Mouse (Mus musculus) midbrain, postnatal 0 days (tissue): ENCODE data around the gene Ints1. TPM values are rescaled to one million over a fixed set of nuclear protein-coding genes. Genes with fewer than 3 reads are reported as not detected.

Source experiments
- ATAC-seq: fragments of 200-750 bp; cut with Nextera tagmentation; 2 replicates; pipeline ENCODE4 v1.8.0; 2017; ENCODE audit warnings: moderate number of reproducible peaks, mild to moderate bottlenecking, moderate TSS enrichment, moderate library complexity; ENCODE audit not compliant: low FRiP score
- DNase-seq: peaks from one replicate; pipeline ENCODE4 v3.0.0-alpha.2; 2015; ENCODE audit warnings: low spot score
- H3K27ac ChIP-seq: fragments of 300-500 bp; sonication (generic); 2 replicates; pipeline ENCODE4 v1.5.1; 2014; ENCODE audit warnings: low read depth, mild to moderate bottlenecking, low read length, mixed read lengths
- H3K27me3 ChIP-seq: fragments of 300-500 bp; sonication (generic); 2 replicates; pipeline ENCODE4 v1.6.1; 2014; ENCODE audit warnings: low read length, control low read depth, mixed read lengths; ENCODE audit not compliant: insufficient read depth
- H3K36me3 ChIP-seq: fragments of 300-500 bp; sonication (generic); 2 replicates; pipeline ENCODE4 v1.6.1; 2014; ENCODE audit warnings: low read length, control low read depth, mixed read lengths; ENCODE audit not compliant: insufficient read depth
- H3K4me1 ChIP-seq: fragments of 300-500 bp; sonication (generic); 2 replicates; pipeline ENCODE4 v1.6.1; 2014; ENCODE audit warnings: mild to moderate bottlenecking, control low read depth, antibody characterized with exemption, low read length, mixed read lengths; ENCODE audit not compliant: insufficient read depth
- H3K4me2 ChIP-seq: fragments of 300-500 bp; sonication (generic); 2 replicates; pipeline ENCODE4 v1.6.1; 2014; ENCODE audit warnings: low read depth, mild to moderate bottlenecking, low read length, mixed read lengths; ENCODE audit not compliant: poor library complexity, severe bottlenecking
- H3K4me3 ChIP-seq: fragments of 300-500 bp; sonication (generic); 2 replicates; pipeline ENCODE4 v1.5.1; 2014; ENCODE audit warnings: low read depth, mild to moderate bottlenecking, low read length, moderate library complexity
- H3K9ac ChIP-seq: fragments of 300-500 bp; sonication (generic); replicated peaks from 2 replicates; pipeline ENCODE4 v1.6.1; 2014; ENCODE audit warnings: mild to moderate bottlenecking, low read length, moderate library complexity, mixed read lengths; ENCODE audit not compliant: poor library complexity, severe bottlenecking
- H3K9me3 ChIP-seq: fragments of 300-500 bp; sonication (generic); 2 replicates; pipeline ENCODE4 v1.6.1; 2016; ENCODE audit warnings: low read length, control low read depth
- CTCF ChIP-seq: IDR thresholded peaks from 2 replicates; pipeline ENCODE4 v1.5.1; 2016; ENCODE audit warnings: antibody characterized with exemption, mild to moderate bottlenecking
- WGBS: fragments of 180-500 bp; shearing (Covaris S2); extraction: QIAGEN DNeasy Blood & Tissue Kit; methylation state at CpG from one replicate; pipeline ENCODE4 v1.1.7; 2014; 5-methylcytosine and 5-hydroxymethylcytosine counted together
- polyA plus RNA-seq: library from polyadenylated mRNA; unstranded; fragments of >200 nt; fragmentation: Nextera tagmentation; extraction: Ambion mirVana; gene quantifications from 2 replicates; pipeline ENCODE4 v1.2.1, GENCODE M21; 2015
- total RNA-seq: library from RNA; depleted of rRNA; stranded (reverse); fragments of >200 nt; gene quantifications from 2 replicates; pipeline ENCODE4 v1.2.3, GENCODE M21; 2014

Gene Ints1
- total and polyA plus RNA-seq, 2 experiments from 2014 or later: 27.1 to 129 TPM

DNA sequence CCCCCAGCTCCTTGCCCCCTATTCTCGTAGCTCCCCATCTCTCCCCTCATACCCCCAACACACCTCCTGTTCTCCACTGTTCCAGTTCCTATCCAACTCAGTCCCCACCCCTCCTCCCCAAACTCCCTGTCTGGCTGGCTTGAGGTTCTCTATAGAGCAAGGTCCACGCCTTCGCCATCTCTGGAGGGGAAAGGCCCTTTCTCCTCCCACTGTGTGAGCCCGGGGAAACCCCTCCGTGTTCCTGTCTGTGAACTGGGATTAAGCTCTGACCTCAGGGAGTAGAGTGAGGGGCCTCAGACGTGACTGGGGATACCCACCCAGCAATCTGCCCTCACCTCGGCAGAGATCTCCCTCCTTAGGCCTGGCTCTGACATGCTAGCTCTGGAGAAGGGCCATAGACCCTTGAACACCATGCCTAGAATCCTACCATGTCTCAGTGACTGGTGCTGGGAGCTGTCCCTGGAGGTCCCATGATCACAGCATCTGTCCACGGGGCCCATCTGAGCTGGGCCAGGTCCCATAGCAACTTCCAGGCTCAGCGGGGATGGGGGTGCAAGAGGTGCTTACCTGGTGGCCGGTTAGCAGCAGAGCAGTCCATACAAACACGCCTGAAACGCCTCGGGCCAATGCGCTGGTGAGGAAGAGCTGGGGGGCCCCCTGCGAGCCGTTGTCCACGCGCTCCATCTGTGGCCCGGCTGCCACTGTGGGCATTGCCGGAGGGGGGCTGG, 37.1 kb upstream of the Ints1 start:
- peaks cover 6% of the 10 kb centered on the region; the same call in 1 of the 2 replicates for H3K27me3 ChIP-seq
- no peaks in the 10 kb centered on the region for H3K4me1 ChIP-seq
- H3K36me3 ChIP-seq: no peaks in the 10 kb centered on the region
- no peak for ATAC-seq
- H3K4me2 ChIP-seq: no peak overlapping the region
- no peak for TF ChIP-seq CTCF
- no peak overlapping the region for H3K4me3 ChIP-seq
- no peaks in the 10 kb centered on the region for H3K9me3 ChIP-seq
- no peak overlapping the region for H3K27ac ChIP-seq
- H3K9ac ChIP-seq: no peak overlapping the region
- 72% methylated on average over 20 of the region's 20 CpGs for WGBS
- no peak for DNase-seq

DNA sequence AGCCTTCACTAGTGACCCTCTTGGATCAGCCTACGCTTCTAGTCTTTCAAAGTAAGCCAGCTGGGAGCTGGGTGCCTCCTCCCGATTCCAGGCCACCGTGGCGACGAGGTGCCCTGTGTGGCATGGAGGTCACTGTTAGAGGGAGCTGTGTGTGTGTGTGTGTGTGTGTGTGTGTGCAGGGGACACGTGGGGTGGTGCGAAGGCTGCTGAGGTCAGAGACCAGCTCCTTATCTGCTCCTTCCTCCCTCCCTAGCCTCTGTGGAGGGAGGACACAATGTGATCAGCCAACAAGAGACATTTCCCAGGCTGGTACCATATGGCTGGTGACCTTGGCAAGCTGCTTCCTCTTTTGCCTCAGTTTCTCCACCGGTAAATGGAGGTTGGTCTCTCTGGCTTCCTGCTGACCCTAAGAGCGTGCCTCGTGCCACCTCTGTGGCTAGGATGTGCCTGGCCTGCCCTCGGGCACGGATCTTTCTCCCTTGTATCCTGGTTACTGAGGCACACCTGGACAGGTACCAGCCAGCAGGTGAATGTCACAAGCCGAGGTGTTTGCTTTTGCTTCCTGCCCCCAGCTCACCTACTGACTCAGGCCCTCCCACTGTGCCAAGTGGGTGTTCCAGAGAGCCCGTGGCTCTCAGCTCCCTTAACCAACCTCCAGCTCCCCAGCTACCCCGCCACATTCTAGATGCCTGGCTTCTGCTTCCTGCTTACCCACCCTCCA, 36.4 kb upstream of the Ints1 start:
- no peaks in the 10 kb centered on the region for H3K4me1 ChIP-seq
- ATAC-seq (no peak), DNase-seq (no peak)
- no peak overlapping the region for H3K4me3 ChIP-seq
- TF ChIP-seq CTCF: no peak
- no peaks in the 10 kb centered on the region for H3K36me3 ChIP-seq
- H3K9me3 ChIP-seq: no peaks in the 10 kb centered on the region
- H3K9ac ChIP-seq: no peak overlapping the region
- H3K4me2 ChIP-seq: no peak overlapping the region
- 78% methylated on average over 15 of the region's 15 CpGs for WGBS
- H3K27ac ChIP-seq: no peak overlapping the region
- peaks cover 6% of the 10 kb centered on the region; the same call in 1 of the 2 replicates for H3K27me3 ChIP-seq

DNA sequence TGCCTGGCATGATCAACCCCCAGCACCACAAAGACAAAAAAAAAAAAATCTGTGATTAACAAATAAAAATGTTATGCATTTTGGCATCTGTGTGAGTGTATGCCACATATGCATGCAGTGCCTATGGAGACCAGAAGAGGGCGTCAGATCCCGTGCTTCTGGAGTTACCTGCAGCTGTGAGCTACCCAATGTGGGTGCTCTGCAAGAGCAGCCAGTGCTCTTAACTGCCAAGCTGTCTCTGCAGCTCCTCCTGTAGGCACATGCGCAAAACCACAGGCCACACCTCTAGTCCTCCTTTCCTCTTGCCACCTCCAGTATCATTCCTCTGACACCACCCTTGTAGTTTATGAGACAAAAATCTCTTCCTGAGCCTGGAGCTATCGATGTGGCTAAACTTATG, 33.9 kb upstream of the Ints1 start:
- no peak for DNase-seq
- Histone ChIP-seq H3K4me2 (no peak overlapping the region), H3K4me3 (no peak overlapping the region), H3K4me1 (no peaks in the 10 kb centered on the region), H3K27ac (no peak overlapping the region), H3K9me3 (no peaks in the 10 kb centered on the region), H3K36me3 (no peaks in the 10 kb centered on the region), H3K27me3 (peaks cover 6% of the 10 kb centered on the region; the same call in 1 of the 2 replicates), H3K9ac (no peak overlapping the region)
- WGBS: 64% methylated on average over 4 of the region's 4 CpGs
- peak; percentile 53 for TF ChIP-seq CTCF
- no peak for ATAC-seq

DNA sequence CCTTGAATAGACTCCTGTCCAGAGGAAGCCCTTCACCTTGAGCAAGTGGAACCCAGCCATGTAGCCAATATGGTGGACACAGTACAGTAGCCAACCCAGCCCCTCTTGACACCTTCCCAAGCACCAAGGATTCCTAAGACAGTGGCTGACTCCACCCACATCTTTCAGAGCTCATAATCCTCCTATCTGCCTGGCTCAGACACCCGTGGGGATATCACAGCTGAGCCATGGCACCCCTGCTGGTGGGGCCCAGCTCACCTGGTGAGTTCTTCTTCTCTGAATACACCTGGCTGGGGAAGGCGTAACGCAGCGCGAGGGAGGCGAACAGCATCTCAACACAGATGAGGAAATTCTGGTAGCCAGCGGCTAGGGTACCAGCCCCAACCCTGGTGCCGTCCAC, 30.4 kb upstream of the Ints1 start:
- Histone ChIP-seq H3K9me3 (no peaks in the 10 kb centered on the region), H3K4me3 (no peak overlapping the region), H3K27me3 (no peaks in the 10 kb centered on the region), H3K4me2 (no peak overlapping the region), H3K36me3 (peaks cover 2% of the 10 kb centered on the region), H3K9ac (no peak overlapping the region), H3K27ac (no peak overlapping the region), H3K4me1 (no peaks in the 10 kb centered on the region)
- ATAC-seq (no peak), DNase-seq (no peak)
- WGBS: 85% methylated on average over 8 of the region's 8 CpGs
- TF ChIP-seq CTCF: no peak

DNA sequence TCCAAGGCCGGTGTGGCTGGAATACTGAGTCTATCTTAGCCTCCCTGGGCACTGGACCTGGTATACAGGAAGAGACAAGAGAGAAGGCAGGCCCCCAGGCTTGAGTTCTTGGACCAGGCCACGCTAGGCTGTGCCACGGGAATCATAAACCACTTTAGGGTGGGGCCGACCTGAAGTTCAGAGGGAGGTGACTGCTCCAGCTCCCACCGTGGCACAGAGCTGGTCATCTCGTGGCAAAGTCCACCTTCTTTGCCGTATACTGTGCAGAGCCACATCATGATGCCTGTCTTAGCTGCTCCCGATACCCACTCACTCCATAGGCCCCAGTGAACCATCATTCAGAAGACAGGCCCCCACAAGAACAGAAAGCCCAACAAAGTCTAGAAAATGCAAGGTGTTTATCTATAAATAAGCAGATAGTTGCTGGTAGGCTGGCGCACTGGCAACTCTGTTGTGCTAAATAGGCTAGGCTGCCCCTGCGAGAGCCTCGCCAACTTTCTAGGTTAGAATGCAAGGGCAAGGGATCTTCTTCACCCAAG, 29.2 kb upstream of the Ints1 start:
- H3K27me3 ChIP-seq: no peaks in the 10 kb centered on the region
- 93% methylated on average over 11 of the region's 11 CpGs for WGBS
- no peak for TF ChIP-seq CTCF

DNA sequence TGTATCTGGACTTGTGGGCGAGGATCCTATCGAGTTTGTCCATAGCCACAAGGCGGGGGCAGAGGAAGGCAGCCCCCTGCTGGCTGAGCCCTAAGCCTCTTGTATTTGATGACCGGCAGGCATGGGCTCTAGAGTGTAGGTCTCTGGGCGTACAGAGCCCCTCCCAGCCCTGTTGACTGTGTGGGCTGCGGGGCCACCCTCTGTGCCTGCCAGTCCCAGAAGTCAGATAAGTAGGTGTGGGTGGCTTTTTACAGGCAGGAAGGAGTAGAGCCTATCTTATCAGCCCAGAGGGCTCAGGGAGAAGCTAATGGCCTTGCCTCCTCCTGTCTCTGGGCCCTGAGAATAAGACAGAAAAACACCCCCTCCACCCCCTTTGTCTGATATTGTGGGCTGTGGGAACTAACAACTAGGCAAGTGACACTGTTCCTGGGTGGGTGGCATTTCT, 28.7 kb upstream of the Ints1 start:
- WGBS: 4% methylated on average over 6 of the region's 6 CpGs
- peaks cover 12% of the 10 kb centered on the region for H3K36me3 ChIP-seq
- H3K4me1 ChIP-seq: no peaks in the 10 kb centered on the region
- H3K27me3 ChIP-seq: no peaks in the 10 kb centered on the region
- no peak; the same call in 1 of the 2 replicates for TF ChIP-seq CTCF
- no peak overlapping the region for H3K27ac ChIP-seq
- ATAC-seq (no peak), DNase-seq (no peak)
- no peaks in the 10 kb centered on the region for H3K9me3 ChIP-seq
- H3K4me3 ChIP-seq: no peak overlapping the region
- H3K4me2 ChIP-seq: no peak overlapping the region
- H3K9ac ChIP-seq: no peak overlapping the region

More for the DNA sequence above, 29.2 kb upstream of the Ints1 start:
- Histone ChIP-seq H3K36me3 (peaks cover 12% of the 10 kb centered on the region), H3K4me1 (no peaks in the 10 kb centered on the region), H3K4me2 (no peak overlapping the region), H3K9ac (no peak overlapping the region), H3K9me3 (no peaks in the 10 kb centered on the region), H3K4me3 (no peak overlapping the region), H3K27ac (no peak overlapping the region)
- DNase-seq (no peak), ATAC-seq (no peak)
